Mouse (Mus musculus) liver, embryonic 14.5 days (tissue): Measurements from ENCODE around the gene Gmip. TPM values are rescaled to one million over a fixed set of nuclear protein-coding genes. Genes with fewer than 3 reads are reported as not detected.

ENCODE experiments used
- ATAC-seq: fragments of 200-750 bp; cut with Nextera tagmentation; 2 replicates; pipeline ENCODE4 v1.8.0; 2017; ENCODE audit warnings: moderate number of reproducible peaks, mild to moderate bottlenecking, moderate library complexity; ENCODE audit not compliant: insufficient read depth
- DNase-seq, 3 experiments: peaks; one replicate each; pipeline ENCODE4 v3.0.0-alpha.2; 2012 to 2013; ENCODE audit warnings: low read depth in 3 of 3, low spot score in 3 of 3
- H3K27ac ChIP-seq: fragments of 300-500 bp; sonication (generic); 2 replicates; pipeline ENCODE4 v1.5.1; 2014; ENCODE audit warnings: moderate library complexity, mild to moderate bottlenecking, control low read depth, inconsistent platforms
- H3K27me3 ChIP-seq: fragments of 300-500 bp; sonication (generic); 2 replicates; pipeline ENCODE4 v1.6.1; 2014; ENCODE audit warnings: mild to moderate bottlenecking, low read length, moderate library complexity; ENCODE audit not compliant: control insufficient read depth, insufficient read depth
- H3K36me3 ChIP-seq: fragments of 300-500 bp; sonication (generic); replicated peaks from 2 replicates; pipeline ENCODE4 v1.6.1; 2014; ENCODE audit warnings: low read depth; ENCODE audit not compliant: control insufficient read depth, insufficient read depth
- H3K4me1 ChIP-seq, 2 experiments: fragments of 200-500 bp in 1 of 2; fragments of 300-500 bp in 1 of 2; sonication (generic) in 1 of 2; replicated peaks; 2 replicates each; pipeline ENCODE4 v1.6.1; 2012 to 2014; ENCODE audit warnings: antibody characterized with exemption in 1 of 2, inconsistent platforms in 1 of 2, low read length in 1 of 2; ENCODE audit not compliant: control insufficient read depth in 2 of 2, insufficient read depth in 2 of 2
- H3K4me2 ChIP-seq: fragments of 300-500 bp; sonication (generic); 2 replicates; pipeline ENCODE4 v1.6.1; 2014; ENCODE audit warnings: low read depth, mild to moderate bottlenecking, control low read depth, moderate library complexity
- H3K4me3 ChIP-seq, 2 experiments: fragments of 200-500 bp in 1 of 2; fragments of 300-500 bp in 1 of 2; sonication (generic) in 1 of 2; 2 replicates each; pipeline ENCODE4 v1.5.1; 2012 to 2014; ENCODE audit warnings: low read depth in 2 of 2, low read length in 2 of 2, mild to moderate bottlenecking in 2 of 2, control low read depth in 1 of 2, inconsistent platforms in 1 of 2, moderate library complexity in 1 of 2; ENCODE audit not compliant: insufficient read depth in 1 of 2
- H3K9ac ChIP-seq: fragments of 300-500 bp; sonication (generic); replicated peaks from 2 replicates; pipeline ENCODE4 v1.6.1; 2014; ENCODE audit warnings: mild to moderate bottlenecking, control low read depth, moderate library complexity
- H3K9me3 ChIP-seq: fragments of 300-500 bp; sonication (generic); 2 replicates; pipeline ENCODE4 v1.6.1; 2016; ENCODE audit warnings: low read length, mixed read lengths; ENCODE audit not compliant: control insufficient read depth
- CTCF ChIP-seq: IDR thresholded peaks from 2 replicates; pipeline ENCODE4 v1.5.1; 2016; ENCODE audit warnings: antibody characterized with exemption, low read depth, control low read depth
- EP300 ChIP-seq: IDR thresholded peaks from 2 replicates; pipeline ENCODE4 v1.6.1; 2016; ENCODE audit warnings: antibody characterized with exemption, low read depth
- WGBS: fragments of 180-500 bp; shearing (Covaris S2); extraction: QIAGEN DNeasy Blood & Tissue Kit; methylation state at CpG from one replicate; pipeline ENCODE4 v1.1.7; 2014; ENCODE audit not compliant: insufficient replicate concordance; 5-methylcytosine and 5-hydroxymethylcytosine counted together
- polyA plus RNA-seq, 2 experiments: library from polyadenylated mRNA; depleted of rRNA in 1 of 2; stranded (reverse) in 1 of 2; unstranded in 1 of 2; fragments of >200 nt; fragmentation: Nextera tagmentation in 1 of 2; extraction: Ambion mirVana in 1 of 2; gene quantifications; 2 replicates each; pipeline versions ENCODE4 v1.2.1 to v1.2.3; 2012 to 2014

Gmip gene
- polyA plus RNA-seq, 2 experiments: 3.9 to 5.8 TPM

GRCm38 (mm10) chr8:69850926-69851506 is 42.5 kb downstream of the Gmip start:
- WGBS: 69% methylated on average over 7 of the region's 7 CpGs
- H3K27me3 ChIP-seq: no peaks in the 10 kb centered on the region
- no peaks in the 10 kb centered on the region for H3K9me3 ChIP-seq
- DNase-seq: peak; percentile 35 to 40 (median 39)
- H3K4me3 ChIP-seq: no peak overlapping the region
- H3K9ac ChIP-seq: no peak overlapping the region; the same call in 1 of the 2 replicates
- H3K36me3 ChIP-seq: no peaks in the 10 kb centered on the region
- TF ChIP-seq CTCF (no peak), EP300 (no peak)
- peak; percentile 84 for ATAC-seq
- peaks cover 4 to 19% of the 10 kb centered on the region in 2 experiments; a peak in 3 of 4 replicates for H3K4me1 ChIP-seq
- H3K4me2 ChIP-seq: peak overlapping the region; percentile 30; the same call in 1 of the 2 replicates
- H3K27ac ChIP-seq: peak overlapping the region; percentile 56

- Histone ChIP-seq H3K4me1 (peaks cover 4 to 16% of the 10 kb centered on the region in 2 experiments; a peak in 3 of 4 replicates), H3K36me3 (no peaks in the 10 kb centered on the region), H3K27me3 (no peaks in the 10 kb centered on the region), H3K9me3 (no peaks in the 10 kb centered on the region), H3K27ac (no peak overlapping the region), H3K9ac (no peak overlapping the region), H3K4me3 (no peak overlapping the region), H3K4me2 (no peak overlapping the region)
- WGBS: 76% methylated on average over 10 of the region's 10 CpGs
- DNase-seq (no peak), ATAC-seq (no peak)
- TF ChIP-seq EP300 (no peak), CTCF (0 out of 2 replicates have a peak, but pooled peaks have one; percentile 12)
These were observed 45.4 kb downstream of the Gmip start for GRCm38 (mm10) chr8:69853869-69854268.

DNA sequence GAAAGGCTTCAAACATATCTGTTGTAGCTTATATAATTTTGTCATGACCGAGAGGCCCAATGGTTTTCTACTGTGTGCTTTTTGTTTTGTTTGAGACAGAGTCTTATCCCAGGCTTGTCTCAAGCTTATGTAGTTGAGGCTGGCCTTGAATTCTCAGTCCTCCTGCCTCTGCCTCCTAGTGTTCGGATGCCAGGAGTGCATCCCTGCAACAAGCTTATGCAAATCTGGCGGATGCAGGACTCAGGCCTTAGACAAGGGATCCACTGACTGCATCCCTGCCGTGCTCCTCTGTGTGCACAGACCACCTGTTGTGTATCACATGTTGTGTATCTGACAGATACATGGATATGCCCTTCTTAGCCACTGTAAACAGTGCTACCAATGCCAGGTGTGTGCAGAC is 52.3 kb downstream of the Gmip start:
- Histone ChIP-seq H3K36me3 (no peaks in the 10 kb centered on the region), H3K9ac (no peak overlapping the region), H3K4me1 (peaks cover 2 to 9% of the 10 kb centered on the region in 2 experiments; a peak in 2 of 4 replicates), H3K4me2 (no peak overlapping the region), H3K4me3 (no peak overlapping the region), H3K27me3 (no peaks in the 10 kb centered on the region), H3K9me3 (no peaks in the 10 kb centered on the region), H3K27ac (no peak overlapping the region)
- TF ChIP-seq CTCF (peak; percentile 56), EP300 (no peak)
- WGBS: 62% methylated on average over 4 of the region's 4 CpGs
- no peak for DNase-seq
- ATAC-seq: no peak

- Histone ChIP-seq H3K27me3 (no peaks in the 10 kb centered on the region), H3K36me3 (no peaks in the 10 kb centered on the region), H3K4me2 (no peak overlapping the region), H3K9ac (no peak overlapping the region), H3K9me3 (no peaks in the 10 kb centered on the region), H3K4me1 (peaks cover 2 to 9% of the 10 kb centered on the region in 2 experiments; a peak in 2 of 4 replicates), H3K4me3 (no peak overlapping the region), H3K27ac (no peak overlapping the region)
- TF ChIP-seq CTCF (no peak), EP300 (no peak)
- WGBS: 37% methylated on average over 2 of the region's 2 CpGs
- DNase-seq (no peak), ATAC-seq (no peak)
These were observed 52.8 kb downstream of the Gmip start for GRCm38 (mm10) chr8:69861251-69861650.

DNA sequence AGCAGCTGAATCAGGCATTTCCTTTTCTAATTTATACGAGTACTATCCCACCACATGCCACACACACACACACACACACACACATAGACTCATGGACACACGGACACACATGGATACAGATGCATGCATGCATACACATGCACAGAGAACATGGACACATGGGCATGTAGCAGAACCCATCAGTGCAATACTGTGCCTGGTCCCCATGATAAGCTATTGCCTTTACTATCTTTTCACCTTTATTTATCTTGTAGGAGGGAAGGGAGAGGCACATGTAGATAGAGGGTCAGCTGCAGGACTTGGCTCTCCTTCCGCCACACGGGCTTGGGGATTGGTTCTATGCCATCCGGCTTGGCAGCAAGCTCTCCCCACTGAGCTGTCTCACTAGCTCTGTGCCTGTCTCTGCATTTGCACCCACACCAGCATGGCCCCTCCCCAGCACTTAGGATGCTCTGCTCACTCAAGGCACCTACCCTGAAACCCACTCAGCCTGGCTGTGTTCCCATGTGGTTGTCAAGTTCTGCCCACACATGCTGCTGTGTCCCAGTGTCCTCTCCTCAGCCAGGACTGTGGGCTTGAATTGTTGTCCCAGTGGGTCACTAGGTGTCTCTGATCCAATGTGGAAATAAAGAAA is 55.0 kb downstream of the Gmip start:
- ATAC-seq (peak; percentile 31; the same call in 1 of the 2 replicates), DNase-seq (no peak)
- 58% methylated on average over 5 of the region's 5 CpGs for WGBS

More for the DNA sequence above, 55.0 kb downstream of the Gmip start:
- Histone ChIP-seq H3K4me1 (peaks cover 2 to 9% of the 10 kb centered on the region in 2 experiments; a peak in 2 of 4 replicates), H3K4me2 (no peak overlapping the region), H3K27me3 (no peaks in the 10 kb centered on the region), H3K9me3 (no peaks in the 10 kb centered on the region), H3K27ac (no peak overlapping the region), H3K4me3 (no peak overlapping the region), H3K9ac (no peak overlapping the region), H3K36me3 (no peaks in the 10 kb centered on the region)
- TF ChIP-seq CTCF (no peak), EP300 (no peak)
